Mouse (Mus musculus) retina, adult 2 months (tissue): ENCODE data around the gene Pxdn.

Experiments used
- DNase-seq: peaks from one replicate; pipeline ENCODE4 v3.0.0-alpha.2; 2012; ENCODE audit warnings: low read depth, low spot score

Gene Pxdn

DNA sequence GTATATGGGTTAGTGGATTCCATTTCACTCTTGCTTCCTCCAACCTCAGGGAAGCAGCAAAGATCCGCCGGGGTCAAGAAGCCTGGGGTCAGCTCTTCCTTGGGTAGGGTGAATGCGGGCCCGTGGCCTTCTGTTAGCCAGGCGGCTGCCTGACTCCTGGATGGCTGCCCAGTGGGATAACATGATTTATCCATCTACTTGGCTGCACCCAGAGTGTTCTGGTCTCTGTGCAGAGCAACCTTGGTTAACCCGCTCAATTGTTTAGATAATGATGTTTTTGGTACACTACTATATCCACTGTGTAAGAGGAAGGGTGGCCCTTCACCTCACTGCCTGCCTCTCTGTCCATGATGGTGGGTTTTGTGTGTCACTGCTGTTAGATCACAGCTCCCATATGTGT lies 14.7 kb downstream of the Pxdn start:
- no peak for DNase-seq

- DNase-seq: no peak
These were observed 16.6 kb downstream of the Pxdn start for GRCm38 (mm10) chr12:29953999-29954398.

GRCm38 (mm10) chr12:29954464-29954863 lies 17.1 kb downstream of the Pxdn start:
- DNase-seq: no peak

DNA sequence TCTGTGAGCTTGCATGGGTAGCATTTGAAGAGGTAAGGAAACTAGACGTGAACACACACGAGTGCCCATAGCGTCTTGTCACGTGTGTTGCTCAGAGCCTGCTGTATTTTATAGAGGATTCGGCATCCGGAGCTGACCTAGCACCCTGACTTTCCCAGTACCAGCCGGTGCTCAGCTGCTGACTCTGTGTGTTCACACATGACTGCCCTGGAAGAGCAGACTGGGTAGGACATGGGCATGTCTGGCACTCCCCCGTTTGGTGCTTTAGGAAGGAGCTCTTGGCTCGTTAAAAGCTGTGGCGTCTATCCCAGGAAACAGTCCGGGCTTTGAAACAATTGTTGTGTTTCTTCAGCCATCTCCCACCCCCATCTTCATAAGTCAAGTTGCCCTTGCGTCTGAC lies 19.6 kb downstream of the Pxdn start:
- no peak for DNase-seq

DNA sequence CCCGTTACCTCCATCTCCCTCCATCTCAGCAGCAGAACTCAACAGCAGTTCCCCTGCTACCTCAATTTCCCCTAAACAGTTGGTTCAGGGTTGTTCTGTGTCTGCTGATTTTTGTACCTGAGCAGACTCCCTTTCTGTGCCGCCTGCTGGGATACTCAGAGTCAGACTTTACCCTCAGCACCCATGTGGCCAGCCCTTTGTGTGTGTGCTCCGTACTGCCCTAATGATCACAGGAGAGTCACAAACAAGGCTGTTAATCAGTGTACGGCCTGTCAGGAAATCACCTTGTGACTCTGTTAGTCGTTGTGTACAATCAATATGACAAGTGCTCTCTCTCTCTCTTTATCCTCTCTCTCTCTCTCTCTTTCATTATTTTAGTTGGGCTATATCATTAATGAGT lies 21.2 kb downstream of the Pxdn start:
- DNase-seq: no peak

DNA sequence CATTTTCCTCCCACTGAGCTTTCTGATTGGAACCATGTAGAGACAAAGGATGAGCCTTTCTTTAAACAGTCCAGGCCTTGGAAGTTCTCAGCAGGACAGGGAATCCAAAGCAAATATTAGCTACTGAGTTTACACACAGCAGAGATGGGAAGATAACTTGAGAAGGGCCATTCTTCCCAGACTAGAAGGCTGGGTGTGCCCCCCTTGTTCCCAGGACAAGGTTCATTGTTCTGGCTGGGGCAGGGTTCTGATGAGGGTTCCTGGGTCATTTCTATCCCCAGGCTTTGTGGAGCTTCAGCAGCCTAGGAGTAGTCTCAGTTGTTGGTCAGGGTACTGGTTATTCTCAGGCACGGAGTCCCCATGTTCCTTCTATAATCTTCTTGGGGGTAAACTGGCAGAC lies 23.6 kb downstream of the Pxdn start:
- DNase-seq: no peak

- DNase-seq: no peak
These were observed 27.6 kb downstream of the Pxdn start for GRCm38 (mm10) chr12:29965016-29965415.

- no peak for DNase-seq
These were observed 34.5 kb downstream of the Pxdn start for GRCm38 (mm10) chr12:29971795-29972464.

GRCm38 (mm10) chr12:29972533-29972932 lies 35.1 kb downstream of the Pxdn start:
- no peak for DNase-seq

DNA sequence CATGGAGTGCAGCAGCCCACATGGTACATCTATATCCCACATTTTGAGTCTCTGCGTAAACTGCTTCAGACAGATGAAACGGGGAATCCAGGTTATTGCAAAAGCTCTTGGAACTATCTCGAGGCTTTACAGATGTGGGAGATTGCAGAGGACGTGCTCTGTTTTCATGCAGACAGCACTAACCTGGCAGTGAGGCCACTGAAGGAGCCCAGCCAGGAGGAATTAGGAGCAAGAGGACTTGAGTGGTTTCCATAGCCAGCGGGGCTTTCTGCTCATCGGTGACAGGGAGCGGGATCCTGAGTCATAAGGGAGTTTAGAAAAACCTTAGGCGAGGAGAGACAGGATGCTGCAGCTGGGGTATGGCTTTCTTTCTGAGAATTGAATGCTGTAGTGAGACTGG lies 42.7 kb downstream of the Pxdn start:
- no peak for DNase-seq

GRCm38 (mm10) chr12:29981722-29982293 lies 44.4 kb downstream of the Pxdn start:
- DNase-seq: no peak

DNA sequence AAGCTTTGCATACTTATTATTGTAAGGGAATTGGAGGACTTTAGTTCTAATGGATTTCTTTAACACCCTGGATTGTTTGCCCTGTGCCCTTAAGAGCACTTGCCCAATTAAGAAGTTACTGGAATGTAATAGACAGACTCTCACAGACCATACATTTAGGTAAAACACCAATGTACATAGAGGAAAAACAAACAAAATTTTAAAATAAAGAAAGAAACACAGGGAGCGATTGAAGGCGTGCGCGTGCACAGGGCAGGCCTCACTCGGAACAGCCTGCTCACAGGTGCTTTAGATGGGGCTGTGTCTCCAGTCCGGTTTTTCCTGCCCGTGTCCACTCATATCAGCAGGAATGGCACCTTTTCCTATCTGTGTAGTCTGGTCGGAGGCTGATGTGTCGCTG lies 45.8 kb downstream of the Pxdn start:
- DNase-seq: no peak

- DNase-seq: no peak
These were observed 47.7 kb downstream of the Pxdn start for GRCm38 (mm10) chr12:29985126-29985525.

DNA sequence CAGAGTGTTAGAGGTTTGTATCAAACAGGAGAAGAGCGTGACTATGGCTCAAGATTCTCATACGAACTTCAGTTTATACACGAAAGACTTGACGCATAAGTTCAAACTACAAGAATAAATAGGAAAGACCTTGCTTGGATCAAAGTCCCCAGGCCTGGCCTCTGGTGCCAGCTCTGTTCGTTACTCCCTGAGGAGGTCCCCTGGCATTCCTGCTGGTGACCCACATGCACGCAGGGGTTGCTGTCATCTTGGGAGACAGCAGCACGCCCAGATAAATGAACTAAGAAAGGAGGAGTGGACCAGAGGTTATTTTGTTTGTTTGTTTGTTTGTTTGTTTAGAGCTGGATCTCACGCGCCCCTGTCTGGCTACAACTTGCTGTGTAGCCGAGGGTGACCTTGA lies 48.8 kb downstream of the Pxdn start:
- DNase-seq: no peak

GRCm38 (mm10) chr12:29998895-29999294 lies 61.5 kb downstream of the Pxdn start:
- no peak for DNase-seq

GRCm38 (mm10) chr12:30001951-30002350 lies 64.5 kb downstream of the Pxdn start:
- no peak for DNase-seq

GRCm38 (mm10) chr12:30003680-30004364 lies 66.4 kb downstream of the Pxdn start:
- no peak for DNase-seq

DNA sequence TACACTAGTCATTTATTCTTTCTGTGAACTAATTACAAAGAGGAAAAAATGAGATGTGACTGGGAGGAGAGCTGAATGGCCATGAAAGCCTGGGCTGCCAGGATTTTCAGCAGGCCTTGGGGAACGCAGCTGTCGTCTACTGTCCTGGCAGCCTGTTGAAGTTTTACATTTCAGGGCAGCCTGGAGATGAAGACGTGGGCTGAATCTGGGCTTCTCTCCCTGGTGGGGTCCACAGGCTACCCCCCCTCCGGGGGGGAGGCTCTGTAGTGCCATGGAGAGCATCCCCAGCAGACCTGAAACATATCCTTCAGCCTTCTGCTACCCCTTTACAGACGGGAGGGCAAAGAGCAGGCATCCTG lies 66.9 kb downstream of the Pxdn start:
- no peak for DNase-seq

GRCm38 (mm10) chr12:30006586-30006985 lies 69.2 kb downstream of the Pxdn start:
- DNase-seq: no peak

DNA sequence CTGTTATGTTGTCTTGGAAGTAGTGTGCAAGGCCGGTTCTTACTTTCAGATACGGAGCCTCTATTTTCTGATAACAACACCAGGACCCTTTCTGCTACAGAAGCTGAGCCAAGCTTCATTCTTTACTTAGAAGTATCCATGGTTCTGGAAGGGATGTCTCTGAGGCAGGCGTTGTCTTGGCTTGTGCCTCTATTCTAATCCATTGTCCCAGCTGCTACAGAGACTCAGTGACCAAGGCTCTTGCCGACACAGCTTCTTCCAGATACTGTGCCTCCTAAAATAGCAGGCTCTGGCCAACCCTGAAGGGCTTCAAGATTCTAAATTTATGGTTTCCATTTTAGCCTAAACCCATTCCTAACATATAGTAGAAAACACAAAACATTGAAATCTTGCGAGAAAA lies 71.3 kb downstream of the Pxdn start:
- no peak for DNase-seq

DNA sequence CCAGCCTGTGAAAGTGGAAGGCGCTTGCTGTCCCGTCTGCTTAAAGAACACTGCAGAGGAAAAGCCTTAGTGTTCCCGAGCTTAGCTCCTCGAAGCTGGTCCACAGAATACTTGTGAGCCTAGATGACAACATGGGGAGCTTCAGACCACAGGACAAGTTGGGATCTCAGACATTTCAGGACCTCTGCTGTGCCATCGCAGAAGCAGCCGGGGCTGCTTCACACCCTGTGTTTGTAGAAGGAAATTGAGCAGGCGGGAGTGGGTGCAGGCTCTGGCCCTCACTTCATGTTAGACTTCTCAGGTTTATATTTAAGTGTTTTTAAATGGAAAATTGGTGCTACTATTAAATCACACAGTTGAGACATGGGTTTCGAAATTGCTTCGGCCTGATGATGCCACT lies 78.1 kb downstream of the Pxdn start:
- DNase-seq: no peak

DNA sequence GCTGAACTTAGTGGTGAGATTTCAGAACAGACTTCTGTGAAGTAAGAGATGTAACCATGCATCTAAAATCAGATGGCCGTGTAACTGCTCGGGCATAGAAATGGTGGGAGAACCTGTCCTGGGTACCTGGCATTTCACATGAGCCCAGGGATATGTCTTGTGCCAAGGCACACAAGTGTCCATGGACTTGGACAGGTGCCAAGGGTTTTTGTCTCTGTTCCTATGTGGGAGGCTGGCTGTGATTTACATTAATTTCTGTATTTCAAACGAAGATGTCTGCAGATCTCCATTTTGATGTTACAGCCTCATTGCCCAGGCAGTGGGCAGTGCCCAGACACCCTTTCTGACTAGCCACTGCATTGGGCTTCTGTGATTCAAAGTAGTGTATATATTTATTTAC lies 79.7 kb downstream of the Pxdn start:
- DNase-seq: no peak

GRCm38 (mm10) chr12:30020447-30020846 lies 83.0 kb downstream of the Pxdn start:
- DNase-seq: no peak
